Mouse (Mus musculus) R1 (cell line): Measurements from ENCODE around the gene Fam184b.
A peak's percentile ranks its signal among the peaks of the same experiment; 100 is the strongest.

Experiments
- DNase-seq: peaks from one replicate; pipeline ENCODE4 v3.0.0-alpha.2; 2018; ENCODE audit warnings: low read depth, low spot score

The Fam184b gene

DNA sequence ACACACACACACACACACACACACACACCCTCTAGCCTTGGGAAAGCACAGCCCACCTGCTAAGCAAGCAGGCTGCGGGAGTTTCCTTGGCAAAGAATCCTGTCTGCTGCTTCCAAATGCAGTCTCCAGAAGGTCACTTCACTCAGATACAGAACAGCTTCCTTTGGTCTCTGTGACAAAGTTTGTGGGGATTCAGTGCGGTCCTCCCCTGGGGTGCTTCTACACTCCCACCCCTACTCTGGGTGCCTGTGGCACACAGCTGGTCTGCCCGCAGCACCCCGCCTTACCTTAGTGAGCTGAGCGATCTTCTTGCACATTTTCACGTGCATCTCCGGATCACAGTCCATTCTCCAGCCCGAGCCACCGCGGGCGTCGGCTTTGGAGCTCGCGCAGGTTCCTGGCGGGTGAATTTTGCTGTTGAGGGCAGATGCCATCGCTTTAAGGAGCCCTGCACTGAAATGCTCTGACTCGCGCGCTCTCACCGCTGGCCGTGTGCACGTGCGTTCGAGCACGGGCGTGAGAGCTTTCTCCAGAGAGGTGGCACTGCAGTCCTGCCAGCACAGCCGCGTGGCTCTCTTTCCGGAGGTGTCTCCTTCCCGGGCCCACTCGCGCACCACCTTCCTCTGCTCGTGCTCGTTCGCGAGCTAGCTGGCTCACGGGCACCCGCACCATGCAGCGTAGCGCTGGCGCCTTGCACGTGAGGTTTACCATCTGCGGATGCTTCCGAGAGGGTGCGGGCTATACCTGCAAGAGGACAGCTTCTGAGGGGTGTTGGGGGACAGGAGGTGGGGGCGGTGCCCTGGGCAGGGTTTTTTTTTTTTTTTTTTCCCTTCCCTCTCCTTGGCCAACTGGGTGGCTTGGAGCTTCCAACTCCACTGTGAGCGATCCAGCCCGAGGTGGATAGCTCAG lies at the start of gene Fam184b:
Gene Fam184b, minus strand, starts transcription at position 809 of the 909 bp plus-strand sequence.
- DNase-seq = peak; percentile 51

DNA sequence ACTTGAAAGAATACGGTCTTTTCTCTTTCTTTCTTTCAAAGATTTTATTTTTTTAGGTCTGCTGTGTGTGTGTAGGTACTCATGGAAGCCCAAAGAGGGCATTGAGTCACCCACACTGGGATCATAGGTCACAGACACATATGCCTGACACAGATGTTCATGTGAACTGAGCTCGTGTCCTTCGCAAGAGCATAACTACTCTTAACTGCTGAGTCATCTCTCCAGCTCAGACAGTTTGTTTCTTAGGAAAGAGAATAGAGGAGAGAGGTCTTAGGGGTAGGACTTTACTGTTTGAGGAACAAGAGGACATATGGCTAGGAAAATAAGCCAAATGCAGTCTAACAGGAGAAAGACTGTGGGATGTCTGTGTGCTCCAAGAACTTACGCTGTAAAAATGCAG lies 49.7 kb upstream of the Fam184b start:
- DNase-seq = peak; percentile 15

DNA sequence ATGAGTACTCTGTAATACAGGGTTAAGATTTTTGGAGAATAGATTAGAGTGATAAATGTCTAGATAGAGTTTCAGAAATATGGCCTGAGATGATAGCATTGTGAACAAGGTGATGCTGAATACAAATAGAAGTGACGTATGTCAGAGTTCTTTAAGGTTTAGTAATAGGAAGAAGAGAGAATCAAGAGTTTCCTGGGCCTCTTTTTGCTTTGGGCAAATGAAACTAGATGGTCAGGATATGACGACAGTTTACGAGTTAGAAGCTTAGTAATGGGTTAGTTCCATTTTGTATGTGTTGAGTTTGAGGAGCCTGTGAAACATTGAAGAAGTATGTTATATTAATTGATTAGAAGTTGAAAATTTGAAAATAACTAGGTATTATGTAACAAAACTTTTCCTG lies 46.8 kb upstream of the Fam184b start:
- no peak for DNase-seq

DNA sequence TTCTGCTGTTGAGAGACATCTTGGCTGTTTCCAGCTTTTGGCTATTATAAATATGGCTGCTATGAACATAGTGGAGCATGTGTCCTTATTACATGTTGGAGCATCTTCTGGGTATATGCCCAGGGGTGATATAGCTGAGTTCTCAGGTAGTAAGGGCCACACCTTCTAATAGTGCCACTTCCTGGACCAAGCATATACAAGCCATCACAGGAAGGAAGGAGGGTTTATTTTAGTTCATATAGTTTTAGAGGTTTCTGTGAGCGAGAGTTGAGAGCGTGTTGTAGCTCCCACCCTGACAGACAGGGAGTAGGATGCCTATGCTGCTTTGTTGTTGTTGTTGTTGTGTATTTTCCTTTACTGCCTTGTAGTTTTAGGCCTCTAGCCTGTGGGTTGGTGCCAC lies 45.8 kb upstream of the Fam184b start:
- no peak for DNase-seq

DNA sequence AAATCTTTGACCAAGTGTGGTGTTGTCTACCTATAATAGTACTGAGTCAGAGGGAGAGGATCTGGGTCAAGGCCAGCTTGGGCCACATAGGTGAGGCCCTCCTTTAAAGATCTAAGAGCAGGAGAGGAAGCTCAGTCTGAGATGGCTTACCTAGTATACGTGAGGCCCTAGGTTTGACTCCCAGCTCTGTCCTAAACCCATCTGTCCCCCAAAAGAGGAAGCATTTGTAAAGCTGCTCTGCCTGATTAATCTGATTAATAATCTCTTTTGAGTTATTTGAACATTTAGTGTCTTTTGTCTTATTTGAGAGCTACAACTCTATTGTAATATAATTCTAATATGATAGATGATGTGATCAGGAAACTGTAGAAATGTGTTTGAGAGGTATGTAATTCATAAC lies 44.0 kb upstream of the Fam184b start:
- no peak for DNase-seq

- DNase-seq = no peak
These were observed 40.5 kb upstream of the Fam184b start for GRCm38 (mm10) chr5:45679955-45680354.

- no peak for DNase-seq
These were observed 38.2 kb upstream of the Fam184b start for GRCm38 (mm10) chr5:45677639-45678038.

- no peak for DNase-seq
These were observed 35.6 kb upstream of the Fam184b start for GRCm38 (mm10) chr5:45675032-45675431.

DNA sequence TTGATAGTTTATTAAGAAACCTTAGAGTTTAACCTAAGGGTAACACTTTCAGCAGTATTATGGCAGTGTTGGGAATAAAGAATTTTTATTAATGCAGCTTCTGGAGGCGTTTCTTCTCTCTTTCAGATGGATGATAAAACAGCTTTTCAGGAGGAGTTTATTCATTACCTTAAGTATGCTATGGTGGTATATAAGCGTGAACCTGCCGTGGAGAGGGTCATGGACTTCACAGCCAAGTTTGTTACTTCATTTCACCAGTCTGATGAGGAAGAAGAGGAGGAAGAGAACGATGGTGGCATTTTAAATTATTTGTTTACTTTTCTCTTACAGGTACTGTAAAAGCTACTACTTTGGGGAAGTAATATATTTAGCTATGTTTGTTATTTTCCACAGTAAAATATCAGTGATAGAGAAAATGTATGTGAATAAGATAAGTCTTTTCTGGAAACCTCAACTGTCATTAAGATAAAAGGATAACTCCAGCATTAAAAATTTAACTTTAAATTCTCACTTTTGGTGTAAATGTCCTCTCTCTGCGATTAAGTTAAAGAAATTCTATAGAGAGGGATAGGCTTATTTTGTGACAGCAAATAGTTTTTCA lies 31.6 kb upstream of the Fam184b start:
- DNase-seq = no peak

DNA sequence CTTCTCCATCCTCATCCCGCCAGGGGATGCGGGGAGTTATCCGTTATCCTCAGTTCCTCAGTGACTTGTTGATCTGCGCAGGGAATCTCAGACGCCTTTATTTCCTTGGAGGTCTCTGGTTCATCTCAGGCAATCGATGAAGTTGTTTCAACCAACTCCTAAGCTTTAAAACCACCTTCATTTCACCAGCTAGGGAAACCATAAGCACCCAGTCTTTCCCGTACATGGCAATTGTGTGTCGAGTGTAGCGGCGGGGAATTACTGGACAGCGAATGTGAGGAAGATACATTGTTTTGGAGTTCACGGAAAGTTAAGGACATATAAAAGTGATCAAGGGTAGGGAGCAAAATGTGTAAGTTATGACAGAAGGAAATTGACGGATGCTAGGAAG lies 30.9 kb upstream of the Fam184b start:
- DNase-seq = no peak

DNA sequence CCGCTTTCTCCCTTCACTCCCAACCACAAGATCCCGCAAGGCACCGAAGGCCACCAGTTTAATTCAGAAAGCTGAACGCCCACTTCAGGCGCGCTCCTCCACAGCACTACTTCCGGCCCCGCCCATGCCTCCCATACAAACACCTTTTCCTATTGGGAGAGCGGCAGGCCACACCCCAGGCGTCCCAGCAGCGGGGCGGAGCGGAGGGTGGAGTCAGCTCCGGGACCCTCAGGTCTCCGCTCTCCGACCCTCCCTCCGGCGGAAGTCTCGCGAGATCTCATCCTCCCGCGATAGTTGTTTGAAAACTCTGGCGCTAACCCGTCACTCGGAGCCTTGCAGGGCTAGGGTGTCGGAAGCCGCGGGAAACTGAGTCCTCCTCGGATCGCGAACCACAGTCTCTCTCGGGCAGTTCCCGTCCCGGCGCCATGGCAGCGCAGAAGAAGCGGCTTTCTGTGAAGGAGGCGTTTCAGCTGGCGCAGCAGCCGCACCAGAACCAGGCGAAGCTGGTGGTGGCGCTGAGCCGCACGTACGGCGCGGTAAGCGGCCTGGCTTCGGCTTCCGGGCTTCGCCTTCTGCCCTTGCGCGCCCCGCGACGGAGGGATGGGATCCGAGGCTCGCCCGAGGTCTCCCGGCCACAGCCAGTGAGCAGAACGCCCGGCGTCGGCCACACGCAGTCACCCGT lies 30.3 kb upstream of the Fam184b start, which contains the start of gene Ncapg:
Gene Ncapg, plus strand, starts transcription at position 322 of the 682 bp plus-strand sequence.
- peak; percentile 99 for DNase-seq

DNA sequence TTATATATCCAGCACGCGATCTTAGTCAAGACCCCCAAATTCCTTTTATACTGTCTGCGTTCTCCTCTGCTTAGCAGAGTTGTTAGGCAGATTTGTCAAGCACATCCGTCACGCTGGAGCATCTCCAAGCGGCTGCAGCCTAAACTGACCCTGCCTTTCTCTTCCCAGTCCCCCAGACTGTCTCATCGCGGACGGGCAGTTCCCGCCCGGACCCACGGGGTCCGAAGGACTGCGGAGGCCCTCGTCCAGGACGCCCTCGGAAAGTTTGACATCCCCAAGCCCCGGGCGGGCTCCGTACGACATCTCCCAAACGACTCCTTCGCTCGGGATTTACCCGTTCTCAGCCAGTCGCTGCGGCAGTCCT lies 29.8 kb upstream of the Fam184b start:
- no peak for DNase-seq

GRCm38 (mm10) chr5:45668831-45669230 lies 29.4 kb upstream of the Fam184b start:
- peak; percentile 34 for DNase-seq

DNA sequence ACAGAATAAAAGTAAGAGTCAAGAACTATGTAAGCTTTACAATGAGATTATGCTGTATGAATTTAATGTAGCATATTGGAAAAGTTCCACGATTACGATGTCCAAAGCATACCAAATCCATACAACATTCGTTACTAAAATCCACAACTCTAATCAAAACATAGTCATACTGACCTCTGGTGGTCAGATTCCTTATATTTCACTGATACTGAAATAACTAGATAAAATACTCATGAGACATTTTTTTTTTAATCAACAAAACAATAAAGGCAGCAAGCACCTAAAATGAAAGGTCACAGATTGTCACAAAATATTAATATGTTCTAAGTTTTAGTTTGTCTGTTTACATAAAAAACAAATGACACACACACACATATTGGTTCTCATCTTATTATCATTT lies 28.9 kb upstream of the Fam184b start:
- peak; percentile 34 for DNase-seq

GRCm38 (mm10) chr5:45658406-45658805 lies 19.0 kb upstream of the Fam184b start:
- DNase-seq = peak; percentile 65

DNA sequence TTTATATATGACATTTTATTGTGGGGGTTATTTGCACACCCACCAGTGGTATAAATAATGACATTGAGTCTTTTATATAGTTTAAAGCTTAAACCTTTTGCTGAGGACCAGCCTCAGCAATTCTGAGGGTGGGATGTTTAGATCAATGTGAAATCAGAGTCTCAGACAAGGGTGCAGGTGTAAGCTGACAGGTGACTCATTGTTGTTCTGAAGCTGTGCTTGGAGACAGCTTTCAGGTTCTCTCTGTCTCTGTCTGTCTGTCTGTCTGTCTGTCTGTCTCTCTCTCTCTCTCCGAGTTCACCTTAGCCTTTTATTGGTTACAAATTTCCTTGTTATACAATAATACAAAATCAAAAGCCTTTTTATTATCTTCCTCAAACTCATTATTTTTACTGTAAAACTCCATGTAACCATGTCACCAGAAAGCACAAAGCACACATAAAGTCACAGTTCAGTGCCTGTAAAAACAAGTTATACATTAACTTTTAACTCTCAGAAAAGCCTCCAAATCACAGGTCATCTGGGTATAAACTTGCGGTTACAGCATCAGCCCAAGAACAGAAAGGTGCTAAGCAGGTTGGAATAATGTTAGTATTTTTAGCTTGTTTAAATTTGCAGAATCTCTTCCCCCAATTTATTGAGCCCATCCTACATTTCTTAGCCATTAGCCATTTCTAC lies 11.8 kb upstream of the Fam184b start:
- DNase-seq = no peak

- DNase-seq = no peak
These were observed 290 bp upstream of the Fam184b start for GRCm38 (mm10) chr5:45639715-45640092.

DNA sequence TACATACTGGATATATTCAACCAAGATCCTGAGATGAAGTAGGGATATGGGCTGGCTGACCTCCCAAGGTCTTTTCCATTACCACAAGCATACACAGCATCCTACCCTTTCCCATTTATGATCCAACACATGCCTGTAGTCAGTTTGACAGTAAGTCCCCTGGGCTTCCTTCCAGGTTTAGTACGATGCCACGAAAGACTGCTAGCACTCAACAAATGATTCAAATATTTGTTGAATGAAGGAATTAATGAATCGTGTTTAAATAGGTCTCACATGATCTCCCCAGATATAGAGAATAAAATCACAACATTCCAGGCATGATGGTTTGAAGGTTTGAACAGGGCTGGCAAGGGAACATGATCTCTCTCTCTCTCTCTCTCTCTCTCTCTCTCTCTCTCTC lies 1.0 kb downstream of the Fam184b start:
- no peak for DNase-seq

DNA sequence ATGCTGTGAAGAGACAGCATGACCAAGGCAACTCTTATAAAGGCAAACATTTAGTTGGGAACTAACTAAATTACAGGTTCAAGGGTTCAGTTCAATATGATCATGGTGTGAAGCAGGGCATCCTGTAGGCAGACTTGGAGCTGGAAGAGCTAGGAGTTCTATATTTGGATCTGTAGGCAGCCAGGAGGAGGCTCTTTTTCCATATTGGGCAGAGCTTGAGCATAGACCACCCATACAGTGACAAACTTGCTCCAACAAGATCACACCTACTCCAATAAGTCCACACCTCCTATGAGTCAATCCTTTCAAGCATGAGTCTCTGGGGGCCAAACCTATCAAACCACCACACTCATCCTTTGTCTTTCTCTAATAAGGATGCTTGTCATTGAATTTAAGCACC lies 9.9 kb downstream of the Fam184b start:
- DNase-seq = no peak

GRCm38 (mm10) chr5:45627771-45628170 lies 11.6 kb downstream of the Fam184b start:
- no peak for DNase-seq

GRCm38 (mm10) chr5:45621511-45621910 lies 17.9 kb downstream of the Fam184b start:
- DNase-seq = peak; percentile 59

DNA sequence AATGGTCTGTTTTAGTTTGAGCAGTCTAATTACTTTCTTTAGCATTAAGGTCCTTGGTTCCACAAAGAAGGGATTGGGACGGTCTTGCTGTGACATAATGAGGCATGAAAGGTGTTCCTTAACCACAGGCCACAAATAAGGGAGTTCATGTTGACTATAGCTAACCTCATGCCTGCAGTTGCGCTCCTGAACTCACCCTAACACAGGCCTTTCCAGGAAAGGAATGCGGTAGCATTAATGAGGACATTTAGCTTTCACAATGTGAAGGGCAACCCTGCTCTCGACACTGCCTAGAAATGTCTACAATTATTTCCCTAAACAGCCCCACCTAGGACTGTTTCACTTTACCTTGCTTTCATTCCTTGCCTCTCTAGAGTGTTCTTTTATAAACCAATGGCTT lies 40.4 kb downstream of the Fam184b start:
- no peak for DNase-seq
